Comparison of ENCODE assay signal across 10 mouse cellular contexts in the genomic region with DNA sequence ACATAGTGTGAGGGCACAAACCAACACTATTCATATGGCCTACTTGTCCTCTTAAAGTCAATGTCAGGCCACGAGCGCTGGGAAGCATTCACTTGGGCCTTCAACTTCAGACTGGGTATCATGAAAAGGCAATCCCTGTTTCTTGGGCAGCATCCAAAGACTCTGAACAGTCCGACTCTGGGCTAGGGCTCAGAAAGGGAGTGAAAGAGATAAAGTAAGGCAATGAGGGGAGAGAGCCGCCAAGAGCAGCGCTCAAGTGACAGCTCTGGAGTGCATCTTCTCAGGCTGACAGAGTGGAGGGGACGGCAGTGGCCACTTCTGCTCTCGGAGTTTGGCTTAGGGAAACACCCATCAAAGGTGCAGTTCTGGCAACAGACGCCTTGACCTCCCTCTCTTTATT.
DNase-seq lines count a peak whose midpoint lies in the region; ATAC-seq and TF ChIP-seq lines count a peak whose summit lies in the region.
"Had no signal": no experiment of that assay in that cellular context is flagged by ENCODE, and none has a peak within 500 bp of the region (broad histone marks: within the 10 kb centered on the region; RNA-seq: fewer than 3 reads in every experiment).

No protein-coding gene starts in this region.

- H3K4me1 ChIP-seq in forebrain, embryonic 14.5 days (ENCODE audit: control insufficient read depth, insufficient read depth, low read length), result peaks cover 14% of the 10 kb centered on the region
- H3K4me1 ChIP-seq in forebrain, embryonic 10.5 days, result peaks cover 43% of the 10 kb centered on the region
- H3K4me1 ChIP-seq in lung, embryonic 14.5 days (ENCODE audit: insufficient read depth), result peaks cover 4% of the 10 kb centered on the region; the same call in 1 of the 2 replicates
- H3K4me1 ChIP-seq in lung, adult 2 months (ENCODE audit: control insufficient read depth, insufficient read depth, low read length), result no peaks in the 10 kb centered on the region
- H3K4me1 ChIP-seq in embryonic facial prominence, embryonic 13.5 days, result peaks cover 47% of the 10 kb centered on the region
- peaks cover 81% of the 10 kb centered on the region for H3K4me1 ChIP-seq in limb, embryonic 10.5 days

- peaks cover 20% of the 10 kb centered on the region for H3K27me3 ChIP-seq in forebrain, embryonic 14.5 days (replicated peaks; ENCODE audit: control insufficient read depth, insufficient read depth, low read length)
- peaks cover 100% of the 10 kb centered on the region for H3K27me3 ChIP-seq in forebrain, embryonic 10.5 days (ENCODE audit: poor library complexity, severe bottlenecking)
- H3K27me3 ChIP-seq in lung, embryonic 14.5 days (ENCODE audit: insufficient read depth, low read length), result 0 out of 2 replicates have a peak, but pooled peaks cover 3% of the 10 kb centered on the region
- H3K27me3 ChIP-seq in embryonic facial prominence, embryonic 13.5 days, result peaks cover 36% of the 10 kb centered on the region
- H3K27me3 ChIP-seq in limb, embryonic 10.5 days (ENCODE audit: low read depth, poor library complexity, severe bottlenecking), result peaks cover 21% of the 10 kb centered on the region

- no peak for ATAC-seq in forebrain, embryonic 14.5 days
- peak; percentile 62 for ATAC-seq in lung, embryonic 14.5 days (ENCODE audit: insufficient read depth)
- ATAC-seq in embryonic facial prominence, embryonic 13.5 days (ENCODE audit: insufficient number of reproducible peaks, insufficient read depth, low FRiP score, low TSS enrichment, low read depth), result no peak
- ATAC-seq: intestine, embryonic 16.5 days had no signal

- no peak for TF ChIP-seq CTCF in lung, embryonic 14.5 days (IDR thresholded peaks at IDR 0.05; ENCODE audit: low read depth)
- TF ChIP-seq CTCF in lung, adult 2 months (IDR thresholded peaks at IDR 0.05; ENCODE audit: insufficient read depth, low read length), result no peak

- no peak for TF ChIP-seq POLR2A in lung, adult 2 months (IDR thresholded peaks at IDR 0.05; ENCODE audit: borderline replicate concordance, extremely low read depth, low read depth, low read length)

- H3K36me3 ChIP-seq in forebrain, embryonic 14.5 days (ENCODE audit: control insufficient read depth, insufficient read depth, low read length), result no peaks in the 10 kb centered on the region
- H3K36me3 ChIP-seq in forebrain, embryonic 10.5 days (replicated peaks), result no peaks in the 10 kb centered on the region
- H3K36me3 ChIP-seq in lung, embryonic 14.5 days (ENCODE audit: insufficient read depth), result no peaks in the 10 kb centered on the region
- no peaks in the 10 kb centered on the region for H3K36me3 ChIP-seq in embryonic facial prominence, embryonic 13.5 days
- H3K36me3 ChIP-seq in limb, embryonic 10.5 days, result no peaks in the 10 kb centered on the region

- no peak overlapping the region for H3K4me3 ChIP-seq in forebrain, embryonic 14.5 days (ENCODE audit: low read depth, low read length)
- no peak overlapping the region for H3K4me3 ChIP-seq in forebrain, embryonic 10.5 days
- no peak overlapping the region for H3K4me3 ChIP-seq in lung, embryonic 14.5 days (ENCODE audit: low read depth, low read length)
- no peak overlapping the region for H3K4me3 ChIP-seq in lung, adult 2 months (replicated peaks; ENCODE audit: extremely low read depth, low read depth, low read length)
- no peak overlapping the region for H3K4me3 ChIP-seq in embryonic facial prominence, embryonic 13.5 days
- H3K4me3 ChIP-seq in limb, embryonic 10.5 days, result no peak overlapping the region

- no peak overlapping the region for H3K4me2 ChIP-seq in forebrain, embryonic 14.5 days (ENCODE audit: low read length)
- no peak overlapping the region for H3K4me2 ChIP-seq in lung, embryonic 14.5 days
- peak overlapping the region; percentile 5; the same call in 1 of the 2 replicates for H3K4me2 ChIP-seq in embryonic facial prominence, embryonic 13.5 days

- no peak overlapping the region for H3K27ac ChIP-seq in forebrain, embryonic 14.5 days (ENCODE audit: low read depth, low read length)
- H3K27ac ChIP-seq in forebrain, embryonic 10.5 days, result no peak overlapping the region
- H3K27ac ChIP-seq in lung, embryonic 14.5 days (ENCODE audit: low read depth), result no peak overlapping the region
- H3K27ac ChIP-seq in embryonic facial prominence, embryonic 13.5 days, result peak overlapping the region; percentile 48
- peak overlapping the region; percentile 87 for H3K27ac ChIP-seq in limb, embryonic 10.5 days

- WGBS in forebrain, embryonic 14.5 days, result 65% methylated on average over 8 of the region's 8 CpGs
- 74% methylated on average over 8 of the region's 8 CpGs for WGBS in forebrain, embryonic 10.5 days
- WGBS in lung, embryonic 14.5 days, result 38% methylated on average over 8 of the region's 8 CpGs
- WGBS in lung, adult 2 months, result 58% methylated on average over 8 of the region's 8 CpGs
- 33% methylated on average over 8 of the region's 8 CpGs for WGBS in embryonic facial prominence, embryonic 13.5 days
- 37% methylated on average over 8 of the region's 8 CpGs for WGBS in limb, embryonic 10.5 days

- DNase-seq in forebrain, embryonic 14.5 days (ENCODE audit: low spot score), result peak; percentile 24
- no peak for DNase-seq in forebrain, embryonic 10.5 days (ENCODE audit: extremely low spot score, low spot score)
- peak; percentile 77 for DNase-seq in lung, embryonic 14.5 days
- no peak for DNase-seq in lung, adult 2 months
- no peak for DNase-seq in limb, embryonic 10.5 days (ENCODE audit: low spot score)
- DNase-seq in thymus, postnatal 0 days (ENCODE audit: low spot score), result no peak
- no peak for DNase-seq in adipocyte (ENCODE audit: low spot score)
- DNase-seq: retina, postnatal 1 day had no signal

- no peaks in the 10 kb centered on the region for H3K9me3 ChIP-seq in forebrain, embryonic 14.5 days (replicated peaks; ENCODE audit: control insufficient read depth, low read length)
- no peaks in the 10 kb centered on the region for H3K9me3 ChIP-seq in forebrain, embryonic 10.5 days
- no peaks in the 10 kb centered on the region for H3K9me3 ChIP-seq in lung, embryonic 14.5 days (ENCODE audit: low read depth, low read length)
- no peaks in the 10 kb centered on the region for H3K9me3 ChIP-seq in embryonic facial prominence, embryonic 13.5 days
- H3K9me3 ChIP-seq in limb, embryonic 10.5 days (replicated peaks), result no peaks in the 10 kb centered on the region

- no peak overlapping the region for H3K9ac ChIP-seq in forebrain, embryonic 14.5 days (ENCODE audit: low read length)
- no peak overlapping the region for H3K9ac ChIP-seq in lung, embryonic 14.5 days
- no peak overlapping the region for H3K9ac ChIP-seq in embryonic facial prominence, embryonic 13.5 days

Comparison
In these comparisons a context has a peak if more than half of its experiments do, and no peak if none do; other contexts are left out.
1. DNase-seq: peak in forebrain, embryonic 14.5 days (single experiment) and lung, embryonic 14.5 days (single experiment); none in forebrain, embryonic 10.5 days (single experiment), lung, adult 2 months (single experiment), limb, embryonic 10.5 days (single experiment), thymus, postnatal 0 days (single experiment) and adipocyte (single experiment).
2. H3K27ac ChIP-seq: peak in embryonic facial prominence, embryonic 13.5 days (single experiment) and limb, embryonic 10.5 days (single experiment); none in forebrain, embryonic 14.5 days (single experiment), forebrain, embryonic 10.5 days (single experiment) and lung, embryonic 14.5 days (single experiment).